Mouse (Mus musculus) adrenal gland, postnatal 25 days (tissue): ENCODE results near the gene Atp4b. TPM values are rescaled to one million over a fixed set of nuclear protein-coding genes. Genes with fewer than 3 reads are reported as not detected.

Experiments used
- total RNA-seq: library from RNA; stranded (reverse); gene quantifications from 2 replicates; pipeline ENCODE4 v1.2.3, GENCODE M21; 2021

Gene Atp4b
- total RNA-seq, 1 experiment from 2014 or later, result not detected

Other genes starting within 250 kb of the Atp4b start
- gene Lamp1, start 237.7 kb downstream of the Atp4b start, total RNA-seq, result 393 and 413 TPM in 2 replicates
- gene Grtp1, start 196.2 kb downstream of the Atp4b start, total RNA-seq, result 14.8 and 22.1 TPM in 2 replicates
- 1.4 and 1.7 TPM in 2 replicates for gene Adprhl1, start 142.7 kb downstream of the Atp4b start, total RNA-seq
- 29.1 and 36.5 TPM in 2 replicates for gene Dcun1d2, start 108.7 kb downstream of the Atp4b start, total RNA-seq
- 24.8 and 32.5 TPM in 2 replicates for gene Tmco3, start 108.6 kb downstream of the Atp4b start, total RNA-seq
- 56.6 and 63.8 TPM in 2 replicates for gene Tfdp1, start 58.1 kb downstream of the Atp4b start, total RNA-seq
- gene Grk1, start 8.3 kb upstream of the Atp4b start, total RNA-seq, result not detected in 2 replicates
- 1.8 TPM in 1 of 2 replicates, not detected in the other for gene Tmem255b, start 38.4 kb upstream of the Atp4b start, total RNA-seq
- gene Gas6, start 97.7 kb upstream of the Atp4b start, total RNA-seq, result 99.3 and 166 TPM in 2 replicates
- gene 1700029H14Rik, start 165.6 kb upstream of the Atp4b start, total RNA-seq, result not detected in 2 replicates